Comparison of ENCODE assay signal across 9 mouse cellular contexts in the genomic region with DNA sequence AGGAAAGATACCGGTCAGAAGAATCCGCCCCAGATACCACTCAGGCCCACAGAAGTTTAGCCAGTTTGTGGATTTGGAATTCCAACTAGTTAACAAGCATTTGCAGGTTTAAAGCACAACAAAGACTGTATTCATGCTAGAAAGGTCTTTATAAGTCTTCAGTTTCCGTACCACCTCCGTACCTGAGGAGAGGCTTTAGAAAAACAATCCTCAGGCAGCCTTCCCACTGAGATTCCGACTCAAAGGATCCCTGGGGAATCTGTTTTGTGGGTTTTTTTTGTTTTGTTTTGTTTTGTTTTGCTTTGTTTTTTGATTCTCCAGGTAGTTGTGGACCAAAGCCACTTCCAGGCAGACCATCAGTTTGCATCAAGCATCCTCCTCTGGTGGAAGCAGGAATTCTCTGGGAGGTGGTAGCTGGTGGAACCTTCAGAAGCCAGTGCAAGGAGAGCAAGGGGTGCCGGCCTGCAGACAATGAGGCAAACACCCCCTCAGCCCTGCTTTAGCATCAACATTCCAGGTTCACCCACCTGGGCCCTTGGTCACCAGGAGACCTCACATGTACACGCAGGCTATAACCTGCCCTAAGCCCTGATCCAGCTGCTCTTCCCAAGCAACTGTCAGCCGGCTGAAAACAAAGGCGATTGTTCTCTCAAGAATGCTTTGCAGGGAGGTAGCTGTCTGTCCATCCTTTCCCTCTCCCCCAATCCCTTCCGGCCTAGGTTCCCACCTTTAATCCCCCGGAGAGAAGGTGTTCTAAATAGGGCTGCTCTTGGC. TPM values are rescaled to one million over a fixed set of nuclear protein-coding genes. Genes with fewer than 3 reads are reported as not detected.
DNase-seq lines count a peak whose midpoint lies in the region; ATAC-seq lines count a peak whose summit lies in the region.
"Had no signal": no experiment of that assay in that cellular context is flagged by ENCODE, and none has a peak within 500 bp of the region (broad histone marks: within the 10 kb centered on the region; RNA-seq: fewer than 3 reads in every experiment).

No protein-coding gene starts in this region.

- ATAC-seq in heart, embryonic 11.5 days (replicated peaks; ENCODE audit: insufficient number of reproducible peaks, low FRiP score, low TSS enrichment), result no peak
- no peak for ATAC-seq in midbrain, embryonic 15.5 days (replicated peaks)
- ATAC-seq in neural tube, embryonic 13.5 days (ENCODE audit: low read depth), result no peak

- DNase-seq in heart, postnatal 36 days, result no peak
- no peak for DNase-seq in midbrain, embryonic 10.5 days (ENCODE audit: low spot score)
- peak; percentile 50 for DNase-seq in fat pad, adult 2 months (ENCODE audit: extremely low read depth, low read depth, low spot score)
- DNase-seq in adrenal gland, postnatal 36 days, result no peak
- no peak for DNase-seq in left cerebral cortex, adult 11 months (ENCODE audit: low spot score)
- DNase-seq: liver had no signal

- H3K9ac ChIP-seq in heart, embryonic 11.5 days (ENCODE audit: low read depth, low read length), result no peak overlapping the region
- no peak overlapping the region for H3K9ac ChIP-seq in midbrain, embryonic 15.5 days
- H3K9ac ChIP-seq in neural tube, embryonic 13.5 days, result 0 out of 2 replicates have a peak overlapping the region, but pooled peaks have one; percentile 2

- H3K4me1 ChIP-seq in heart, embryonic 11.5 days (ENCODE audit: control insufficient read depth, insufficient read depth, low read length), result 0 out of 2 replicates have a peak, but pooled peaks cover 6% of the 10 kb centered on the region
- peaks cover 53% of the 10 kb centered on the region for H3K4me1 ChIP-seq in midbrain, embryonic 10.5 days
- H3K4me1 ChIP-seq in midbrain, embryonic 15.5 days, result peaks cover 12% of the 10 kb centered on the region
- peaks cover 24% of the 10 kb centered on the region for H3K4me1 ChIP-seq in neural tube, embryonic 13.5 days (replicated peaks)

- intact Hi-C loops in heart, postnatal 36 days (cut with DNase I), result no loop called here

- no peak overlapping the region for H3K27ac ChIP-seq in heart, embryonic 11.5 days (ENCODE audit: low read depth, low read length)
- peak overlapping the region; percentile 47; the same call in 1 of the 2 replicates for H3K27ac ChIP-seq in midbrain, embryonic 10.5 days (replicated peaks)
- no peak overlapping the region for H3K27ac ChIP-seq in midbrain, embryonic 15.5 days
- H3K27ac ChIP-seq in neural tube, embryonic 13.5 days (replicated peaks), result peak overlapping the region; percentile 6; the same call in 1 of the 2 replicates

- WGBS in heart, embryonic 11.5 days (ENCODE audit: insufficient replicate concordance), result 46% methylated on average over 11 of the region's 11 CpGs
- WGBS in midbrain, embryonic 10.5 days, result 25% methylated on average over 11 of the region's 11 CpGs
- 30% methylated on average over 11 of the region's 11 CpGs for WGBS in midbrain, embryonic 15.5 days
- WGBS in neural tube, embryonic 13.5 days, result 37% methylated on average over 11 of the region's 11 CpGs

- H3K4me3 ChIP-seq in heart, embryonic 11.5 days (ENCODE audit: low read depth, low read length), result no peak overlapping the region
- H3K4me3 ChIP-seq in midbrain, embryonic 10.5 days, result no peak overlapping the region
- H3K4me3 ChIP-seq in midbrain, embryonic 15.5 days, result no peak overlapping the region
- H3K4me3 ChIP-seq in neural tube, embryonic 13.5 days, result no peak overlapping the region

- H3K9me3 ChIP-seq in heart, embryonic 11.5 days (replicated peaks; ENCODE audit: control insufficient read depth, low read length), result peaks cover 3% of the 10 kb centered on the region; the same call in 1 of the 2 replicates
- peaks cover 4% of the 10 kb centered on the region; the same call in 1 of the 2 replicates for H3K9me3 ChIP-seq in midbrain, embryonic 10.5 days (replicated peaks)
- H3K9me3 ChIP-seq in midbrain, embryonic 15.5 days, result no peaks in the 10 kb centered on the region
- H3K9me3 ChIP-seq in neural tube, embryonic 13.5 days, result no peaks in the 10 kb centered on the region

- peak overlapping the region; percentile 27; the same call in 1 of the 2 replicates for H3K4me2 ChIP-seq in heart, embryonic 11.5 days
- no peak overlapping the region for H3K4me2 ChIP-seq in midbrain, embryonic 15.5 days
- peak overlapping the region; percentile 24 for H3K4me2 ChIP-seq in neural tube, embryonic 13.5 days

- no peaks in the 10 kb centered on the region for H3K36me3 ChIP-seq in heart, embryonic 11.5 days (ENCODE audit: control insufficient read depth, insufficient read depth, low read length)
- 0 out of 2 replicates have a peak, but pooled peaks cover 3% of the 10 kb centered on the region for H3K36me3 ChIP-seq in midbrain, embryonic 10.5 days
- no peaks in the 10 kb centered on the region for H3K36me3 ChIP-seq in midbrain, embryonic 15.5 days (replicated peaks)
- H3K36me3 ChIP-seq in neural tube, embryonic 13.5 days, result no peaks in the 10 kb centered on the region

- H3K27me3 ChIP-seq in heart, embryonic 11.5 days (ENCODE audit: control insufficient read depth, insufficient read depth, low read length), result peaks cover 6% of the 10 kb centered on the region; the same call in 1 of the 2 replicates
- peaks cover 52% of the 10 kb centered on the region for H3K27me3 ChIP-seq in midbrain, embryonic 10.5 days (ENCODE audit: low read depth, poor library complexity, severe bottlenecking)
- H3K27me3 ChIP-seq in midbrain, embryonic 15.5 days (replicated peaks), result no peaks in the 10 kb centered on the region
- H3K27me3 ChIP-seq in neural tube, embryonic 13.5 days, result no peaks in the 10 kb centered on the region

RNA-seq across cellular contexts. Expression of a gene that starts 33.5 kb away (rescaled TPM):
- polyA plus RNA-seq in heart, embryonic 11.5 days (2014; fragmentation: Nextera tagmentation; extraction: Ambion mirVana), result 4.5 and 6.0 TPM in 2 replicates
- total RNA-seq in heart, postnatal 36 days (2021), result 1 to 10 TPM; 6.6 to 7.8 TPM
- polyA plus RNA-seq in midbrain, embryonic 10.5 days (2016; fragmentation: Nextera tagmentation; extraction: Ambion mirVana), result 5.9 and 8.6 TPM in 2 replicates
- 3.0 and 3.3 TPM in 2 replicates for polyA plus RNA-seq in midbrain, embryonic 15.5 days (2015; fragmentation: Nextera tagmentation; extraction: Ambion mirVana)
- polyA plus RNA-seq in neural tube, embryonic 13.5 days (2015; fragmentation: Nextera tagmentation; extraction: Ambion mirVana), result 6.7 and 6.8 TPM in 2 replicates
- total RNA-seq in adrenal gland, postnatal 36 days (2021), result 10 to 100 TPM; 11.2 to 17.7 TPM

Comparison
In these comparisons a context has a peak if more than half of its experiments do, and no peak if none do; other contexts are left out.
1. H3K27ac ChIP-seq: peak in midbrain, embryonic 10.5 days (single experiment) and neural tube, embryonic 13.5 days (single experiment); none in heart, embryonic 11.5 days (single experiment) and midbrain, embryonic 15.5 days (single experiment).